ENCODE assay signal across 9 mouse cellular contexts in genomic region chr7:143138789-143139188, GRCm38 (mm10). TPM values are rescaled to one million over a fixed set of nuclear protein-coding genes. Genes with fewer than 3 reads are reported as not detected.
DNase-seq lines count a peak whose midpoint lies in the region; ATAC-seq and TF ChIP-seq lines count a peak whose summit lies in the region.
"Had no signal": no experiment of that assay in that cellular context is flagged by ENCODE, and none has a peak within 500 bp of the region (broad histone marks: within the 10 kb centered on the region; RNA-seq: fewer than 3 reads in every experiment).

No protein-coding gene starts in this region.

- H3K36me3 ChIP-seq in intestine, postnatal 0 days (ENCODE audit: control insufficient read depth, insufficient read depth) = no peaks in the 10 kb centered on the region; the same call in 1 of the 2 replicates
- no peaks in the 10 kb centered on the region for H3K36me3 ChIP-seq in intestine, embryonic 16.5 days (ENCODE audit: control insufficient read depth, insufficient read depth, low read length)
- no peaks in the 10 kb centered on the region for H3K36me3 ChIP-seq in G1E (replicated peaks)

- H3K4me2 ChIP-seq in intestine, postnatal 0 days (replicated peaks; ENCODE audit: low read depth) = no peak overlapping the region
- no peak overlapping the region for H3K4me2 ChIP-seq in intestine, embryonic 16.5 days (ENCODE audit: low read depth, low read length)

- ATAC-seq in intestine, postnatal 0 days = no peak
- no peak for ATAC-seq in intestine, embryonic 16.5 days
- no peak for ATAC-seq in G1E (ENCODE audit: extremely low read depth, insufficient number of reproducible peaks, low FRiP score, poor library complexity, severe bottlenecking)

- H3K27me3 ChIP-seq in intestine, postnatal 0 days (replicated peaks; ENCODE audit: control insufficient read depth, insufficient read depth, low read length) = no peaks in the 10 kb centered on the region
- no peaks in the 10 kb centered on the region for H3K27me3 ChIP-seq in intestine, embryonic 16.5 days (replicated peaks; ENCODE audit: control insufficient read depth, insufficient read depth, low read length)
- H3K27me3 ChIP-seq in G1E (ENCODE audit: insufficient read depth, low read length) = peaks cover 38% of the 10 kb centered on the region

- H3K4me1 ChIP-seq in intestine, postnatal 0 days (replicated peaks; ENCODE audit: control insufficient read depth, insufficient read depth, low read length) = no peaks in the 10 kb centered on the region
- H3K4me1 ChIP-seq in intestine, embryonic 16.5 days (ENCODE audit: control insufficient read depth, insufficient read depth, low read length) = no peaks in the 10 kb centered on the region
- no peaks in the 10 kb centered on the region for H3K4me1 ChIP-seq in G1E (ENCODE audit: insufficient read depth, low read depth, low read length)

- no peak overlapping the region for H3K4me3 ChIP-seq in intestine, postnatal 0 days (ENCODE audit: low read depth, low read length)
- no peak overlapping the region for H3K4me3 ChIP-seq in intestine, embryonic 16.5 days (ENCODE audit: low read length)
- H3K4me3 ChIP-seq in G1E (ENCODE audit: low read depth, low read length) = no peak overlapping the region

- H3K9ac ChIP-seq in intestine, postnatal 0 days (ENCODE audit: low read depth, low read length) = no peak overlapping the region
- no peak overlapping the region for H3K9ac ChIP-seq in intestine, embryonic 16.5 days (ENCODE audit: low read depth, low read length)

- TF ChIP-seq CTCF in intestine, postnatal 0 days (IDR thresholded peaks at IDR 0.05; ENCODE audit: low read depth) = peak; percentile 85
- 0 out of 2 replicates have a peak, but pooled peaks have one; percentile 18 for TF ChIP-seq CTCF in G1E (IDR thresholded peaks at IDR 0.05; ENCODE audit: low read depth, low read length)

- 56% methylated on average over 1 of the region's 1 CpGs for WGBS in intestine, postnatal 0 days
- 32% methylated on average over 1 of the region's 1 CpGs for WGBS in intestine, embryonic 16.5 days

- DNase-seq in G1E (ENCODE audit: low spot score) = no peak
- peak; percentile 66 to 77 for DNase-seq in cerebellum, adult 18-20 months
- peak; percentile 75 for DNase-seq in gastrocnemius, postnatal 10 days
- peak; percentile 81 for DNase-seq in kidney, postnatal 4 days
- peak; percentile 80 for DNase-seq in lung, postnatal 10 days
- DNase-seq in testis, postnatal 10 days (ENCODE audit: low spot score) = peak; percentile 78

- H3K9me3 ChIP-seq in intestine, postnatal 0 days (ENCODE audit: control insufficient read depth) = no peaks in the 10 kb centered on the region
- H3K9me3 ChIP-seq in intestine, embryonic 16.5 days (ENCODE audit: control insufficient read depth, low read length) = no peaks in the 10 kb centered on the region
- no peaks in the 10 kb centered on the region for H3K9me3 ChIP-seq in G1E (replicated peaks)

- H3K27ac ChIP-seq in intestine, postnatal 0 days (ENCODE audit: low read depth, low read length) = no peak overlapping the region
- H3K27ac ChIP-seq in intestine, embryonic 16.5 days (ENCODE audit: low read length) = no peak overlapping the region
- H3K27ac ChIP-seq: macrophage had no signal

RNA-seq across cellular contexts. Expression of gene Kcnq1, which starts 32.6 kb away (rescaled TPM):
- polyA plus RNA-seq in intestine, postnatal 0 days (2015; fragmentation: Nextera tagmentation; extraction: Ambion mirVana) = 10.5 and 13.8 TPM in 2 replicates
- 9.7 and 10.8 TPM in 2 replicates for polyA plus RNA-seq in intestine, embryonic 16.5 days (2015; fragmentation: Nextera tagmentation; extraction: Ambion mirVana)
- total RNA-seq in G1E (2014; fragmentation: Nextera tagmentation) (not detected in 2 replicates), G1E (2017) (0.12 TPM in 1 of 2 replicates, not detected in the other)
- not detected in 2 replicates for polyA plus RNA-seq in G1E (2012)
- total RNA-seq in gastrocnemius, postnatal 10 days (2021) = 1 to 10 TPM; 1.6 to 1.9 TPM

RNA-seq across cellular contexts. Expression of gene Trpm5, which starts 44.3 kb away (rescaled TPM):
- 0.97 and 1.3 TPM in 2 replicates for polyA plus RNA-seq in intestine, postnatal 0 days (2015; fragmentation: Nextera tagmentation; extraction: Ambion mirVana)
- polyA plus RNA-seq in intestine, embryonic 16.5 days (2015; fragmentation: Nextera tagmentation; extraction: Ambion mirVana) = 7.9 and 8.0 TPM in 2 replicates
- not detected in 2 replicates for total RNA-seq in G1E (2014; fragmentation: Nextera tagmentation)
- 0.12 and 0.33 TPM in 2 replicates for total RNA-seq in G1E (2017)
- not detected in 2 replicates for polyA plus RNA-seq in G1E (2012)
- total RNA-seq in gastrocnemius, postnatal 10 days (2021) = 1 to 10 TPM; 1.2 to 2.8 TPM
- polyA plus RNA-seq: macrophage had no signal

Comparison
In these comparisons a context has a peak if more than half of its experiments do, and no peak if none do; other contexts are left out.
1. RNA of gene Kcnq1, which starts 32.6 kb away (polyA plus RNA-seq): 10.5 to 13.8 TPM in intestine, postnatal 0 days and 9.7 to 10.8 TPM in intestine, embryonic 16.5 days; not detected in G1E; every median in the first group is over 10 times any median in the second.